Mouse (Mus musculus) neural tube, embryonic 14.5 days (tissue): ENCODE data around the gene Nln. TPM values are rescaled to one million over a fixed set of nuclear protein-coding genes. Genes with fewer than 3 reads are reported as not detected.

Experiments
- ATAC-seq: fragments of 200-750 bp; cut with Nextera tagmentation; 2 replicates; pipeline ENCODE4 v1.8.0; 2017; ENCODE audit warnings: low read depth, mild to moderate bottlenecking, moderate TSS enrichment, moderate library complexity
- H3K27ac ChIP-seq: fragments of 300-500 bp; sonication (generic); 2 replicates; pipeline ENCODE4 v1.5.1; 2014; ENCODE audit warnings: low read depth, mild to moderate bottlenecking, control low read depth, low read length, moderate library complexity, mixed read lengths
- H3K27me3 ChIP-seq: fragments of 300-500 bp; sonication (generic); 2 replicates; pipeline ENCODE4 v1.6.1; 2014; ENCODE audit warnings: low read length; ENCODE audit not compliant: control insufficient read depth, insufficient read depth
- H3K36me3 ChIP-seq: fragments of 300-500 bp; sonication (generic); 2 replicates; pipeline ENCODE4 v1.6.1; 2014; ENCODE audit warnings: low read length, mixed read lengths; ENCODE audit not compliant: control insufficient read depth, insufficient read depth
- H3K4me1 ChIP-seq: fragments of 300-500 bp; sonication (generic); 2 replicates; pipeline ENCODE4 v1.6.1; 2014; ENCODE audit warnings: low read length; ENCODE audit not compliant: control insufficient read depth, insufficient read depth
- H3K4me2 ChIP-seq: fragments of 300-500 bp; sonication (generic); 2 replicates; pipeline ENCODE4 v1.6.1; 2014; ENCODE audit warnings: mild to moderate bottlenecking, low read depth, low read length, control low read depth
- H3K4me3 ChIP-seq: fragments of 300-500 bp; sonication (generic); 2 replicates; pipeline ENCODE4 v1.5.1; 2014; ENCODE audit warnings: low read depth, low read length, control low read depth, mixed read lengths
- H3K9ac ChIP-seq: fragments of 300-500 bp; sonication (generic); replicated peaks from 2 replicates; pipeline ENCODE4 v1.6.1; 2014; ENCODE audit warnings: low read depth, mild to moderate bottlenecking, control low read depth, low read length, mixed read lengths
- H3K9me3 ChIP-seq: fragments of 300-500 bp; sonication (generic); 2 replicates; pipeline ENCODE4 v1.6.1; 2016; ENCODE audit warnings: low read length; ENCODE audit not compliant: control insufficient read depth
- WGBS: fragments of 180-500 bp; shearing (Covaris S2); extraction: QIAGEN DNeasy Blood & Tissue Kit; methylation state at CpG from one replicate; pipeline ENCODE4 v1.1.7; 2014; 5-methylcytosine and 5-hydroxymethylcytosine counted together
- polyA plus RNA-seq: library from polyadenylated mRNA; unstranded; fragments of >200 nt; fragmentation: Nextera tagmentation; extraction: Ambion mirVana; gene quantifications from 2 replicates; pipeline ENCODE4 v1.2.1, GENCODE M21; 2014

The Nln gene
- polyA plus RNA-seq, 1 experiment from 2014 or later = 71.6 TPM

DNA sequence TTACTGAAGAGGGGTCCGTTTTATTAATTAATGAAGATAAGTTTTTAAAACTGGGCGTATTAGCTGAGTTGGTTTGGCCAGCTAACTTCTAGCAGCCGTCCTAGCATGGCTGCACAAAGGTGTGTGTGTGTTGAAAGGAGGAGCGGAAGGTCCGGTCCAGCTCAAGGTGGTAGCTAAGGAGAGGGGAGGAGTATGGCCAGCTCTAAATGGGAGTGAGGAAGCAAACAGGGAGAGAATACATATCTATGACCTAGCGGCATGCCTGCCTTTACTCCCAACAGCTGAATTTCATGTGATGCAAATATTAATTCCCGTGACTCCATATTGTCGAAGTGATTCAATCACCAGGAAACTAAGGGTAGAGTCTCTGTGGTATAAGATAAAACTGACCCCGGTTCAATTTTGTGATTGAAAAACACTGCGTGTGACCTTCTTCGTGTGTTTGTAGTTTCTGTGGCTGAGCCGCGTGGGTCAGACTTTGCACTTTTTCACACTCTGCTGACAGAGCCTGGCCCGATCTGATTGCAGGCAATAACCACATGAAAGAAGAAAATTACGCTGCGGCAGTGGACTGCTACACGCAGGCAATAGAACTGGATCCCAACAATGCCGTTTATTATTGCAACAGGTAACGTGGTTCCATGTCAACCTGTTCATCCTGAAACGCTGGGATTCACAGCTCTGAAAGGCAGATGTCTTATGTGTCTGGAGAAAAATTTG, 14.4 kb upstream of the Nln start:
- Histone ChIP-seq H3K4me3 (no peak overlapping the region), H3K4me2 (no peak overlapping the region), H3K36me3 (peaks cover 21% of the 10 kb centered on the region), H3K27ac (no peak overlapping the region), H3K9ac (no peak overlapping the region), H3K9me3 (no peaks in the 10 kb centered on the region), H3K27me3 (no peaks in the 10 kb centered on the region), H3K4me1 (no peaks in the 10 kb centered on the region)
- 91% methylated on average over 20 of the region's 20 CpGs for WGBS
- ATAC-seq = no peak

DNA sequence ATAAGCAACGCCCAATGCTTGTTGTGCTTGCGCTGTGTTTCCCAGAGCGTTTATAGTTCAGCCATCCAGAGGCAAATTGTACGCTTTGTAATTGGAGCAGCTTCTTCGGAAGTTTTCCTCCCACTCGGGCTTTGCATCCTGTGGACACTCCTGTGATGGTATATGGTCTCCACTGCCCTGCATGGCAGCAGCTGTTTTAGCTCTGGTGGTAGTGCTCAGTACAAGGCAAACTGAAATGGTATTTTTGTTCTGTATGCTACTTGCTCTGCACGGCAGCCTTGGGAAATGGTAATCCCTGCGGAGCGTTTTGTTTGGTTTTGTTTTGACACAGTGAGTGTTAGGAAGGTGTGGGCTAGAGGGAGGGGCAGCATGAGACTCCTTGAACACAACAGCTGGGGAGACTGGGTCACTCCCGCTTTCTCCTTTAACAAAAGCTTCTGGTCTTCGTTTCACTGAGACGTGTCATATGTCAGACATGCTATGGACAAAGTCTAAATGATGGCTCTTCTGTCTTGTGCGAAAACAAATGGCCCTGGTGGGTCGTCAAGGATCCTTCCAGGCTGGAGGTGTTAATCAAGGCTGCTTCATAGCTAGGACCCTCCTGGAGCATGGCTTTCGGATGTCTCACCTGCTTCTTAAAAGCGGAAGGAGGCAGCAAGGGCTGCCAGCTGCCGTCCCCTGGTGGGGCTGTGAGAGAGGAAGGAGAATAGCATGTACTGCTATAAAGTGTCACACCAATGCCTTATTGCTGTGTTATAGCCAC, 12.8 kb upstream of the Nln start:
- H3K4me2 ChIP-seq = no peak overlapping the region
- H3K27ac ChIP-seq = no peak overlapping the region
- WGBS = 60% methylated on average over 17 of the region's 17 CpGs
- no peak overlapping the region for H3K9ac ChIP-seq
- H3K36me3 ChIP-seq = peaks cover 22% of the 10 kb centered on the region
- ATAC-seq = no peak
- no peaks in the 10 kb centered on the region for H3K9me3 ChIP-seq
- H3K4me3 ChIP-seq = no peak overlapping the region
- no peaks in the 10 kb centered on the region for H3K4me1 ChIP-seq
- H3K27me3 ChIP-seq = no peaks in the 10 kb centered on the region

DNA sequence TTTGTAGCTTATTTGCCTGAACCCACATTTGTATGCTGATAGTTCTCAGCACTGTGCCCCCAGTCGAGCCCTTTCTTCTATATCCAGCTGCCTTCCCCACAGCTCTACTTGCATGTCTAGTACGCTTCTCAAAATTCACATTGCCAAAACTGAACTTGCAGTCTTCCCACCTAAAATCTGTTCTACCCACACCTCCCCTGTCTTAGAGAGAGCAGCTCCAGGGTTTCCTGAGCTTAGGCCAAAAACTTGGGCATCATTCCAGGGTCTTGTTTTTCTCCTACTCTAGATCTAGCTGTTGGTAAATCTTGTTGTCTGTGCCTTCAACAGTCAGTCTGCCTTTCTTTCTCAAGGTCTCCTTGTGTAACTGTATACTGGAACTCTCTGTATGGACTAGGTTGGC, 5.4 kb upstream of the Nln start:
- Histone ChIP-seq H3K4me2 (no peak overlapping the region), H3K27me3 (no peaks in the 10 kb centered on the region), H3K4me3 (no peak overlapping the region), H3K4me1 (peaks cover 13% of the 10 kb centered on the region), H3K36me3 (peaks cover 17% of the 10 kb centered on the region), H3K27ac (no peak overlapping the region), H3K9me3 (no peaks in the 10 kb centered on the region), H3K9ac (no peak overlapping the region)
- 92% methylated on average over 2 of the region's 2 CpGs for WGBS
- no peak for ATAC-seq

DNA sequence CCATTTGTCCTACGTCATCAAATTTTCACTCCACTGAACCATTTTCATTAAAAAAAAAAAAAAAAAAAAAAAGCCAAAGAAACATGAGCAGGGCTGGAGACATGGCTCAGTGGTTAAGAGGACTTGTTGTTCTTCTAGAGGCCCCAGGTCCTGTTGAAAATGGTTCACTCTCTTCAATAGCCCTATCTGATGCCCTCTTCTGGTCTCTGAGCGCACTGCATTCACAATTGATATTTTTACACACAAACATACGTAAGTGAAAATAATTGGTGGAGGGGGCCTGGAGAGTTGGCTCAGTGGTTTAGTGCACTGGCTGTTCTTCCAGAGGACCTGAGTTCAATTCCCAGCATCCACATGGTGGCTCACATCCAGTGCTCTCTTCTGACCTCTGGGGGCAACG, 4.4 kb upstream of the Nln start:
- no peak overlapping the region for H3K27ac ChIP-seq
- ATAC-seq = no peak
- 91% methylated on average over 4 of the region's 4 CpGs for WGBS
- no peaks in the 10 kb centered on the region for H3K9me3 ChIP-seq
- H3K4me2 ChIP-seq = no peak overlapping the region
- H3K27me3 ChIP-seq = no peaks in the 10 kb centered on the region
- H3K36me3 ChIP-seq = peaks cover 10% of the 10 kb centered on the region
- peaks cover 13% of the 10 kb centered on the region for H3K4me1 ChIP-seq
- no peak overlapping the region for H3K4me3 ChIP-seq
- no peak overlapping the region for H3K9ac ChIP-seq

DNA sequence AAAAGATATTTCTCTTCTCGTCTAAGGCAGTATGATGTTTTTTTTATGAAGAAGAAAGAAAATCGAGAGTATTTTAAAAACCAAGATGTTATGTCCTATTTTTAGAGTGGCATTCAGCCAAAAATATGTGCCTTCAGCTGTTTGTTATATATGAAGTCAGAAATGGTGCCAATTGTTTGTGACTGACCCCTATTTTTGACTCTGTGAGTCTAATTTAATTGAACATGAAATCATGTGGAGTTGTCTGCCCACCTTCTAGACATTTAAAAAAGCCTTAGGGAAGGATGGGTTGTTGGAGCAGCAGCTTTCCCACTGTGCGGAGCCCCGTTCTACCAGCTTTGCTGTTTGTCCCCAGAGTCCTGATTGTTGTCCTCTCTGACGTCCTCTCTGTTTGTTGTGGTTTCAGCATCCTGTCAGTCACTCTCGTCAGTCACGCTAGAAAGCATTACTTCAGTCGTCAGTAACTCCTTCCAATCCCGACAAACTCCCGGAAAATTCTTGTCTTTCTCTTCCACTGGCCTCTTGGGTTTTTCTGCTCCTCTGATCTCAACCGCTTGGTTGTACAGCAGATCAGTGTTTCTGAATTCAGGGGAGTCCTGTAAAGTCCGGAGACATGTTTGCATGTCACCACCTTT, 3.0 kb upstream of the Nln start:
- 62% methylated on average over 12 of the region's 12 CpGs for whole genome bisulfite sequencing
- no peak overlapping the region for H3K9ac ChIP-seq
- H3K27ac ChIP-seq = no peak overlapping the region
- no peaks in the 10 kb centered on the region for H3K9me3 ChIP-seq
- ATAC-seq = no peak
- H3K4me3 ChIP-seq = no peak overlapping the region
- peaks cover 13% of the 10 kb centered on the region for H3K4me1 ChIP-seq
- no peaks in the 10 kb centered on the region for H3K27me3 ChIP-seq
- H3K4me2 ChIP-seq = 0 out of 2 replicates have a peak overlapping the region, but pooled peaks have one; percentile 16
- H3K36me3 ChIP-seq = 0 out of 2 replicates have a peak, but pooled peaks cover 5% of the 10 kb centered on the region

DNA sequence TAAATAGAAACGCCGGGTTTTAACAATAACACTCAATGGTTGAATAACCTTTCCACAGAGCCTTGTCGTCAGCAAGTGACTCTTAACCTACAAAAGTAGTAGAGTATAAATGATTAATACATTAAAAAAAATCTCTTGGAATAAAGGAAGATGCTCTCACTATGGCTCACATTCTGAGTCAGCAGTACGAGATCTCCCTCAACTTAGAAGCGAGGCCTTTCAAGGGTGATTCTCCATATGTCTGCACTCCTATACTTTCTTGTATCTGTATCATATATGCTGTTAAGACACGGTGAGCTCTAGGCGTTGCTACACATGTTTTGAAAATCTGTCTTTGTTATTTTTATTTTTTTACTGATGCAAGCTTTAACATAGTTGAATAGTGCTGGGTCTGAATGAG, 1.1 kb upstream of the Nln start:
- peak overlapping the region; percentile 80 for H3K9ac ChIP-seq
- no peak for ATAC-seq
- peak overlapping the region; percentile 86 for H3K4me3 ChIP-seq
- 0 out of 2 replicates have a peak, but pooled peaks cover 5% of the 10 kb centered on the region for H3K36me3 ChIP-seq
- H3K4me2 ChIP-seq = peak overlapping the region; percentile 66
- 38% methylated on average over 7 of the region's 7 CpGs for WGBS
- peak overlapping the region; percentile 80 for H3K27ac ChIP-seq
- peaks cover 13% of the 10 kb centered on the region for H3K4me1 ChIP-seq
- H3K27me3 ChIP-seq = no peaks in the 10 kb centered on the region
- no peaks in the 10 kb centered on the region for H3K9me3 ChIP-seq

DNA sequence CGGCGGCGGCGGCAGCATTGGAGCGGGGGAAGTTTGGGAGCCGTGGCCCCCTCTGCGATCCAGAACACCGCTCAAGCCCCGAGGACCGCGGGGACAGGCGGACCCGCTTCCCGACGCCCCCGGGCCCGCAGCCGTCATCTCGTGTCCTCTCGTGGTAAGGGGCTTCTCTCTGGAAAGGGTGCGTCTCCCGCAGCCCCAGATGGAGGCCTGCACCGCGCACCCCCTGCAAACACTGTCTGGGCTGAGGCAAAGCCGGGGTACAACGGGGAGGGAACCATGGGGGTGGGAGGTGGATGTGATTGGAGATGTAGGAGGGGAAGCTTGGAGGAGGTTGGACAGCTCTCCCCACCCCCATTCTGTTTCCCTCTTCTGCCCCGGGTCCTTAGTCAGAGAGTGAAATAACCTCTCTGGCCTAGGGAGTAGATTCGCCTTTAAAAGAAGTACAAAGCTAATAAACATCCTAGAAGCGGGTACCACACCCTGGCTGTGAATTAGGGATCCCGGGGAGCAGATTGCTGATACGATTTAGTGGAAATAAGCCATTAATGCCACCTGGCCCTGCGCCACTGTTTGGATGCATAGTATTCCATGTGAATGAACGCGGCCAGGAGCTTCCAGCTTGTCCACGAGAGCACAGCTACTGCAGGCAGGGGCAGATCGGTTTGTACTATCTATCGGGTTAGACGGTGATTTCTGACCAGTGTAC, 555 bp upstream of the Nln start:
- Histone ChIP-seq H3K27me3 (no peaks in the 10 kb centered on the region), H3K9me3 (no peaks in the 10 kb centered on the region), H3K4me1 (peaks cover 13% of the 10 kb centered on the region), H3K27ac (peak overlapping the region; percentile 80), H3K4me2 (peak overlapping the region; percentile 66), H3K36me3 (0 out of 2 replicates have a peak, but pooled peaks cover 5% of the 10 kb centered on the region), H3K9ac (peak overlapping the region; percentile 80), H3K4me3 (peak overlapping the region; percentile 86)
- under 1% methylated on average over 34 of the region's 38 CpGs for WGBS
- ATAC-seq = peak; percentile 88

DNA sequence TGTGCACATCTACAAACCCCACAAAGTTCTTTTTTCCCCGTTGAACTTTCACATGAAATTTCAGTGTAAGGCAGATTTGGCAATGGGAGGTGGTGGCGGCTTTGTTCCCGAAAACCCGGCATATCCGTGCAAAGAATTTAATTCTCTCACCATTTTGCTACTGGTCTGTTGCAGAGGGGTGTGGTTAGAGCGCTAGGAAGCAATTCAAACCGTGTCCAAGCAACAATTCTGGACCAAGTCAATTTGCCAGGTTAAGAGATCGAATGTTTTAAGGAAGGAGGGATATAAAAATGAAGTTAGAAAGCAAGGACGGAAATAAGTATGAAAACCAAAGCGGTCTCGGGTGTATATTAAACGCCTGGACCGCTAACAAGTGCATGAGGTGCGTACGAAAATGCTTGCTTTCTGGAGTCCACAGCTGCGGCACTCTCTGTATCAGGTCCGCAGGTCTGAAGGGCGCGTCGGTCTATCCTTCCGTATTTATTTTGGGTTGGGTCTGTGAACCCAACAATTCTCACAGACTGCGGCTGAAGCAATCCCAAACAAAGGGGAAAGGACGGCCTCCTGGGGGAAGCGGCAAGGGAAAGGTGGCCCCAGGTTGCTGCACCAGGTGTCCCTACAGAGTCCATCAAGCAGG, 645 bp downstream of the Nln start:
- peak overlapping the region; percentile 92 for H3K4me2 ChIP-seq
- H3K9me3 ChIP-seq = no peaks in the 10 kb centered on the region
- WGBS = 1% methylated on average over 24 of the region's 24 CpGs
- H3K36me3 ChIP-seq = no peaks in the 10 kb centered on the region
- peak overlapping the region; percentile 48 for H3K27ac ChIP-seq
- H3K27me3 ChIP-seq = no peaks in the 10 kb centered on the region
- peak overlapping the region; percentile 67 for H3K9ac ChIP-seq
- H3K4me3 ChIP-seq = peak overlapping the region; percentile 86
- ATAC-seq = peak; percentile 9
- H3K4me1 ChIP-seq = peaks cover 13% of the 10 kb centered on the region
